Mouse (Mus musculus) olfactory bulb, adult 2 months (tissue): ENCODE data around the gene Akr7a5.

Experiments used
- CTCF ChIP-seq: fragments of 200-500 bp; IDR thresholded peaks from 2 replicates; pipeline ENCODE4 v1.5.1; 2012; ENCODE audit warnings: low read depth, mild to moderate bottlenecking, low read length, moderate library complexity; ENCODE audit not compliant: insufficient read depth
- POLR2A ChIP-seq: fragments of 200-500 bp; IDR thresholded peaks from 2 replicates; pipeline ENCODE4 v1.6.1; 2012; ENCODE audit warnings: mild to moderate bottlenecking, low read depth, low read length, moderate library complexity; ENCODE audit not compliant: insufficient read depth

GRCm38 (mm10) chr4:139270168-139270567, 40.4 kb upstream of the Akr7a5 start:
- TF ChIP-seq CTCF (no peak), POLR2A (no peak)
